Mouse (Mus musculus): Measurements from ENCODE around the gene Scgb2b7. TPM values are rescaled to one million over a fixed set of nuclear protein-coding genes. Genes with fewer than 3 reads are reported as not detected.

Gene Scgb2b7
- 4.5 TPM for polyA plus RNA-seq (2014; fragmentation: Illumina TruSeq; extraction: RNeasy Lipid Tissue Mini Kit (QIAGEN cat#74804); ENCODE audit: low read depth, low replicate concordance)

DNA sequence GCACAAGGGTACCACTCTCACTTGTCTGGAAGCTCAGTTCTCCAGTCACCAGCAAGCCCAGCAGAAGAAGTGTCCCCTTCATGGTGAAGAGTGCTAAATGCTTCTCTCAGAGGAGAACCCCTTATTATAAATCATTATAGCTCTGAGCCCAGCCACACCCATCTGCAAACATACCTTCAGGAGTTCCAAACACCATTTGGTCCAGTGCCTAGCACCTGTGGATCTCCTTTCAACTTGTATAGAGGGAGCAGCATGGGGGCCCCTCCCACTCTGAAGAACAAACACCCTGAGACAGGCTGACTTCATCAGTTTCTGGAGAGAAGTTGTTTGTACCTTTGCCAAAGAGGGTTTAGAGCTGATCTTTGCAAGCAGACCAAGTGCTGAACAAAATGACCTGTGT is at the start of gene Scgb2b7:
Gene Scgb2b7, minus strand, starts transcription at position 101 of the 400 bp plus-strand sequence.

DNA sequence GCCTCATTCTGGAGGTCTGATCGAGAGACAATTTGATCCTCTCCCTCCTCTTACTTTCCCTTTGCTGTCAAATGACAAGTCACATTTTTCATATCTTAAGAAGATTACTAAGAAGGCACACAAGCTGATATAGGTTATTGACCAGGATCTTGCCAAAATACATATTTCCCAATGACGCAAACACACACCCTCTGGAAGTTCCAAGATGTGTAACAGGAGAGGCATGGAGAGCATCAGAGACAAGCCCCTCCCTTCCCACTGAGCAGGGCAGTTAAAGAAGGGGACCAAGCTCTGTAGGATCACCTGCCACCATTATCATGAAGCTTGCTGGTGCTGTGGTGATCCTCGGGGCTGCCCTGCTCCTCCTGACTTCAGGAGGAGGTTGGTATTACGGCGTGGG is 6.8 kb upstream of the Scgb2b7 start, which contains the start of gene Scgb1b7:
Gene Scgb1b7, plus strand, starts transcription at position 301 of the 400 bp plus-strand sequence.

Other genes starting within 250 kb of the Scgb2b7 start
- not detected for gene Scgb1b7, start 6.9 kb upstream of the Scgb2b7 start, polyA plus RNA-seq (2014; fragmentation: Illumina TruSeq; extraction: RNeasy Lipid Tissue Mini Kit (QIAGEN cat#74804); ENCODE audit: low read depth, low replicate concordance)